Comparison of ENCODE assay signal across 21 mouse cellular contexts in genomic region chr7:117127728-117128127, GRCm38 (mm10).
DNase-seq lines count a peak whose midpoint lies in the region; ATAC-seq lines count a peak whose summit lies in the region.
"Had no signal": no experiment of that assay in that cellular context is flagged by ENCODE, and none has a peak within 500 bp of the region (broad histone marks: within the 10 kb centered on the region; RNA-seq: fewer than 3 reads in every experiment).

No protein-coding gene starts in this region.

- no peak overlapping the region for H3K27ac ChIP-seq in embryonic facial prominence, embryonic 10.5 days (replicated peaks)
- H3K27ac ChIP-seq in midbrain, embryonic 15.5 days = no peak overlapping the region
- H3K27ac ChIP-seq: heart, embryonic 13.5 days; kidney, embryonic 15.5 days; limb, embryonic 12.5 days; liver, embryonic 13.5 days; lung, embryonic 15.5 days; macrophage had no signal

- H3K4me2 ChIP-seq in midbrain, embryonic 15.5 days = no peak overlapping the region
- H3K4me2 ChIP-seq: heart, embryonic 13.5 days; kidney, embryonic 15.5 days; limb, embryonic 12.5 days; liver, embryonic 13.5 days; lung, embryonic 15.5 days had no signal

- H3K4me3 ChIP-seq in embryonic facial prominence, embryonic 10.5 days = no peak overlapping the region
- H3K4me3 ChIP-seq in midbrain, embryonic 15.5 days = no peak overlapping the region
- H3K4me3 ChIP-seq: heart, embryonic 13.5 days; kidney, embryonic 15.5 days; limb, embryonic 12.5 days; liver, embryonic 13.5 days; lung, embryonic 15.5 days had no signal

- H3K27me3 ChIP-seq in splenic B cell, adult 2 months (ENCODE audit: control insufficient read depth, insufficient read depth, low read length, poor library complexity, severe bottlenecking) = no peaks in the 10 kb centered on the region
- no peaks in the 10 kb centered on the region for H3K27me3 ChIP-seq in embryonic facial prominence, embryonic 10.5 days (replicated peaks; ENCODE audit: low read depth, poor library complexity, severe bottlenecking)
- no peaks in the 10 kb centered on the region for H3K27me3 ChIP-seq in midbrain, embryonic 15.5 days (replicated peaks)
- H3K27me3 ChIP-seq: heart, embryonic 13.5 days; kidney, embryonic 15.5 days; limb, embryonic 12.5 days; liver, embryonic 13.5 days; lung, embryonic 15.5 days had no signal

- H3K36me3 ChIP-seq in splenic B cell, adult 2 months (ENCODE audit: control insufficient read depth, insufficient read depth, low read length, poor library complexity, severe bottlenecking) = no peaks in the 10 kb centered on the region
- no peaks in the 10 kb centered on the region for H3K36me3 ChIP-seq in embryonic facial prominence, embryonic 10.5 days (replicated peaks)
- H3K36me3 ChIP-seq in midbrain, embryonic 15.5 days (replicated peaks) = no peaks in the 10 kb centered on the region
- H3K36me3 ChIP-seq: heart, embryonic 13.5 days; kidney, embryonic 15.5 days; limb, embryonic 12.5 days; liver, embryonic 13.5 days; lung, embryonic 15.5 days had no signal

- 70% methylated on average over 3 of the region's 3 CpGs for WGBS in embryonic facial prominence, embryonic 10.5 days
- 80% methylated on average over 3 of the region's 3 CpGs for WGBS in midbrain, embryonic 15.5 days

- DNase-seq in spleen, adult 12 weeks (ENCODE audit: low spot score) = peak; percentile 13
- no peak for DNase-seq in spleen, postnatal 4 days (ENCODE audit: low spot score in 2 of 2)
- peak; percentile 83 for DNase-seq in splenic B cell, adult 2 months (ENCODE audit: low read depth, low spot score)
- DNase-seq in embryonic facial prominence, embryonic 10.5 days (ENCODE audit: low spot score) = no peak
- DNase-seq in layer of hippocampus, adult 11-12 months (ENCODE audit: low spot score) = no peak
- DNase-seq in cerebellum, postnatal 4 days (ENCODE audit: low spot score in 2 of 2) = no peak
- DNase-seq: cerebellum, postnatal 10 days; heart, adult 11 months; heart, postnatal 4 days; layer of hippocampus, postnatal 36 days; liver, embryonic 13.5 days; midbrain, embryonic 14.5 days; right cerebral cortex, adult 18-20 months had no signal

- no peaks in the 10 kb centered on the region for H3K4me1 ChIP-seq in embryonic facial prominence, embryonic 10.5 days
- no peaks in the 10 kb centered on the region for H3K4me1 ChIP-seq in midbrain, embryonic 15.5 days
- H3K4me1 ChIP-seq: heart, embryonic 13.5 days; kidney, embryonic 15.5 days; liver, embryonic 13.5 days; lung, embryonic 15.5 days had no signal

- no peaks in the 10 kb centered on the region for H3K9me3 ChIP-seq in embryonic facial prominence, embryonic 10.5 days
- no peaks in the 10 kb centered on the region for H3K9me3 ChIP-seq in midbrain, embryonic 15.5 days
- H3K9me3 ChIP-seq: heart, embryonic 13.5 days; kidney, embryonic 15.5 days; limb, embryonic 12.5 days; liver, embryonic 13.5 days; lung, embryonic 15.5 days had no signal

- no peak overlapping the region for H3K9ac ChIP-seq in midbrain, embryonic 15.5 days
- H3K9ac ChIP-seq: heart, embryonic 13.5 days; kidney, embryonic 15.5 days; limb, embryonic 12.5 days; liver, embryonic 13.5 days; lung, embryonic 15.5 days had no signal

- ATAC-seq in inflammation-experienced regulatory T-cells, adult 6 months = peak; percentile 89
- no peak for ATAC-seq in midbrain, embryonic 15.5 days (replicated peaks)
- ATAC-seq: forebrain, embryonic 14.5 days had no signal

Comparison
In these comparisons a context has a peak if more than half of its experiments do, and no peak if none do; other contexts are left out.
1. DNase-seq: peak in spleen, adult 12 weeks (single experiment) and splenic B cell, adult 2 months (single experiment); none in spleen, postnatal 4 days (0 of 2), embryonic facial prominence, embryonic 10.5 days (single experiment), layer of hippocampus, adult 11-12 months (single experiment) and cerebellum, postnatal 4 days (0 of 2).